Mouse (Mus musculus) ES-Bruce4 (cell line): Measurements from ENCODE around the gene Zfp799. TPM values are rescaled to one million over a fixed set of nuclear protein-coding genes. Genes with fewer than 3 reads are reported as not detected.

Source experiments
- H3K27ac ChIP-seq: 2 replicates; pipeline ENCODE4 v1.5.1; 2012; ENCODE audit warnings: low read length, inconsistent platforms; ENCODE audit not compliant: insufficient read depth
- H3K27me3 ChIP-seq: 2 replicates; pipeline ENCODE4 v1.6.1; 2012; ENCODE audit warnings: mild to moderate bottlenecking, low read length, inconsistent platforms; ENCODE audit not compliant: control insufficient read depth, poor library complexity, insufficient read depth, severe bottlenecking
- H3K36me3 ChIP-seq: 2 replicates; pipeline ENCODE4 v1.6.1; 2012; ENCODE audit warnings: inconsistent platforms, mild to moderate bottlenecking, low read length, moderate library complexity; ENCODE audit not compliant: control insufficient read depth, poor library complexity, insufficient read depth, severe bottlenecking
- H3K4me1 ChIP-seq: one replicate; pipeline ENCODE4 v1.8.1; 2011; ENCODE audit warnings: low read length; ENCODE audit not compliant: control insufficient read depth, insufficient read depth
- H3K4me3 ChIP-seq: 2 replicates; pipeline ENCODE4 v1.5.1; 2011; ENCODE audit warnings: low read depth, mild to moderate bottlenecking, low read length
- H3K9ac ChIP-seq: 2 replicates; pipeline ENCODE4 v1.6.1; 2012; ENCODE audit warnings: low read depth, mild to moderate bottlenecking, inconsistent platforms; ENCODE audit not compliant: poor library complexity, severe bottlenecking
- H3K9me3 ChIP-seq: replicated peaks from 2 replicates; pipeline ENCODE4 v1.6.1; 2012; ENCODE audit warnings: mild to moderate bottlenecking, low read length, inconsistent platforms; ENCODE audit not compliant: control insufficient read depth, poor library complexity, insufficient read depth, severe bottlenecking
- CTCF ChIP-seq: IDR thresholded peaks from one replicate; pipeline ENCODE4 v1.8.1; 2011; ENCODE audit warnings: low read depth, low read length
- EP300 ChIP-seq: IDR thresholded peaks from 2 replicates; pipeline ENCODE4 v1.6.1; 2011; ENCODE audit warnings: low read depth, low read length; ENCODE audit not compliant: insufficient read depth
- POLR2A ChIP-seq: IDR thresholded peaks from one replicate; pipeline ENCODE4 v1.8.1; 2011; ENCODE audit warnings: low read length; ENCODE audit not compliant: insufficient read depth
- polyA plus RNA-seq: library from polyadenylated mRNA; stranded (reverse); fragments of >200 nt; gene quantifications from 2 replicates; pipeline ENCODE4 v1.2.4, GENCODE M21; 2011; ENCODE audit warnings: low read depth; ENCODE audit not compliant: missing spikeins, insufficient read depth, insufficient read length

Gene Zfp799
- polyA plus RNA-seq, 1 experiment, result 27.1 TPM

GRCm38 (mm10) chr17:32851581-32851980 lies 21.5 kb upstream of the Zfp799 start:
- Histone ChIP-seq H3K27ac (no peak overlapping the region), H3K27me3 (no peaks in the 10 kb centered on the region), H3K9me3 (0 out of 2 replicates have a peak, but pooled peaks cover 3% of the 10 kb centered on the region), H3K4me1 (no peaks in the 10 kb centered on the region), H3K9ac (no peak overlapping the region), H3K36me3 (no peaks in the 10 kb centered on the region), H3K4me3 (no peak overlapping the region)
- TF ChIP-seq POLR2A (no peak), CTCF (no peak), EP300 (no peak)

GRCm38 (mm10) chr17:32841388-32841787 lies 11.3 kb upstream of the Zfp799 start:
- no peaks in the 10 kb centered on the region for H3K27me3 ChIP-seq
- no peaks in the 10 kb centered on the region for H3K4me1 ChIP-seq
- no peak overlapping the region for H3K9ac ChIP-seq
- TF ChIP-seq EP300 (no peak), CTCF (no peak), POLR2A (no peak)
- no peak overlapping the region for H3K4me3 ChIP-seq
- H3K9me3 ChIP-seq, result peaks cover 6% of the 10 kb centered on the region
- no peak overlapping the region for H3K27ac ChIP-seq
- H3K36me3 ChIP-seq, result no peaks in the 10 kb centered on the region

DNA sequence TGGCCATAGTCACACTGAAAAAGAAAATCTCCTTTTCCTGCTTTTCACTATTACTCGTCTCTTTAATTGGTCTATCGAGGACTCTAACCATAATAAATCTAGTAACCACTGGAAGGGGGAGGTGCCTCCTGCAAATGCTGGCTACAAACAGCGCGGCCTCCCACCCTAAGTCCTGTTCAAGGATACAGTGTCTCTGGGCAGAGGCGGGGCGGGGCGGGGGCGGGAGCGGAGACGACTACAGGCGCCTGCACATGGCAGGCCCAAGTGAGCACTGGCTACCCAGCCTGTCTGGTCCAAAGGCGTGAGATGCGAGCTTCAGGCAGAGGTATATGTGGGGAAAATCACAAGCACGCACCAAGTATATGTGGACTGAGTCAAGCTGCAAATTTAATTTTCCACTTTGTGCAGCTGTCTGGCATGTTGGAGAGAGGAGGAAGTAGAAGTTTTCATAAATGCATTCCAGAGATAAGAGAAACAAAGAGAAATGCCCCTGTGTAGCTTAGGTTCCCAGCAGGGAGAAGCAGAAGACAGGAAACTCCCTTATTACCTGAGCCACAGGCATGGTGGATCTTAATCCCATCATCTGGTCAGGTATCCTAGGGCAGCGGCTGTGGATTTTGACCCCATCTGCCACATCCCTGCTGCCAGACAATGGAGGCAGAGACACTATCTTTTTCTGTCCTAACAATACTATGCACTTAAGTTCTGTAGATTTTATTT lies 9.2 kb upstream of the Zfp799 start:
- H3K27me3 ChIP-seq, result no peaks in the 10 kb centered on the region
- no peak overlapping the region for H3K27ac ChIP-seq
- H3K9ac ChIP-seq, result no peak overlapping the region
- no peak overlapping the region for H3K4me3 ChIP-seq
- TF ChIP-seq EP300 (no peak), CTCF (no peak), POLR2A (no peak)
- no peaks in the 10 kb centered on the region for H3K4me1 ChIP-seq
- peaks cover 6% of the 10 kb centered on the region for H3K9me3 ChIP-seq
- H3K36me3 ChIP-seq, result no peaks in the 10 kb centered on the region

DNA sequence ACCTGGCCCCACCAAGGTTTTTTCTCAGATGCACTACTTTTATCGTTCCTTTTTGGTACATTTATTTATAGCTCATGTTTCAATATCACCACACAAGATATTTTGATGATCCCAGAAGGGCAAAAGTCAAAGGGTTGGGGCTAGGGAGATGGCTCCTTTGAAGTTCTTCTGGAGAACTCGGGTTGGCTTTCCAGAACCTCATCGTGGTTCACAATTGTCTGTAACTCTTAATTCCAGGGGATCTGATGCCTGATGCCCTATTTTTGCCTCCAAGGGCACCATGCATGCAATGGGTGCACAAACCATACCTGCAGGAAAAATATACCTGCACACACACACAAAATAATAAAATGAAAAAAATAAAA lies 339 bp upstream of the Zfp799 start:
- H3K4me3 ChIP-seq, result peak overlapping the region; percentile 69; the same call in 1 of the 2 replicates
- H3K27me3 ChIP-seq, result no peaks in the 10 kb centered on the region
- H3K9ac ChIP-seq, result no peak overlapping the region
- no peaks in the 10 kb centered on the region; the same call in 1 of the 2 replicates for H3K36me3 ChIP-seq
- H3K27ac ChIP-seq, result no peak overlapping the region
- H3K9me3 ChIP-seq, result no peaks in the 10 kb centered on the region
- TF ChIP-seq CTCF (no peak), EP300 (no peak), POLR2A (no peak)
- H3K4me1 ChIP-seq, result no peaks in the 10 kb centered on the region

GRCm38 (mm10) chr17:32816074-32816784 lies 13.8 kb downstream of the Zfp799 start:
- no peak overlapping the region for H3K27ac ChIP-seq
- H3K27me3 ChIP-seq, result no peaks in the 10 kb centered on the region
- no peak overlapping the region for H3K4me3 ChIP-seq
- H3K9me3 ChIP-seq, result no peaks in the 10 kb centered on the region
- H3K4me1 ChIP-seq, result no peaks in the 10 kb centered on the region
- H3K36me3 ChIP-seq, result peaks cover 20% of the 10 kb centered on the region
- TF ChIP-seq POLR2A (no peak), CTCF (no peak), EP300 (no peak)
- no peak overlapping the region for H3K9ac ChIP-seq

DNA sequence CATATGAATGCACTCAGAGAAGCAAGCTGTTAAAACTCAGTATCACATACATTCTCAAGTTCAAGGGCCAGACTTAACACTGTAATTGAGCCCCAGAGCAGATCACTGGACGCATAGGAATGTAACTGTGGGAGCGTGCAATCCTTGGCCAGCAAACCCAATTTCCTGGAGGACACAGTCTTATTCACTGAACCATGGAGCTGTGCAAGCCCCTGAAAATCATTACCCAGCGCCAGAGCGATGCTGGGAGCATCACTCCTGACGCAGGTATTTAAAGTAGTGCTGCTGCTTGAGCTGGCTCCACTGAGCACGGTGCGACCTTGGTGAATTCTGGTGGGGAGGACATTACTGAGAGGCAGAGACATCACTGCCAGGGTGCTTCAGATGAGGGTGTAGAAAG lies 15.9 kb downstream of the Zfp799 start:
- H3K27me3 ChIP-seq, result no peaks in the 10 kb centered on the region
- no peaks in the 10 kb centered on the region for H3K4me1 ChIP-seq
- H3K4me3 ChIP-seq, result no peak overlapping the region
- H3K27ac ChIP-seq, result no peak overlapping the region
- TF ChIP-seq POLR2A (no peak), CTCF (no peak), EP300 (no peak)
- peaks cover 2% of the 10 kb centered on the region for H3K36me3 ChIP-seq
- no peak overlapping the region for H3K9ac ChIP-seq
- H3K9me3 ChIP-seq, result no peaks in the 10 kb centered on the region
